Mouse (Mus musculus): Measurements from ENCODE around the gene Nlrp14. TPM values are rescaled to one million over a fixed set of nuclear protein-coding genes. Genes with fewer than 3 reads are reported as not detected.

Nlrp14 gene
- 10.1 and 13.2 TPM in 2 replicates for polyA plus RNA-seq (2012; rRNA removed)

GRCm38 (mm10) chr7:107166690-107167089, at the start of gene Nlrp14:
Gene Nlrp14 (plus strand): TSS chr7:107166990.

GRCm38 (mm10) chr7:107130983-107131382, 35.8 kb upstream of the Nlrp14 start, which contains the start of gene Olfr715:
Gene Olfr715 (minus strand): TSS chr7:107131083.

GRCm38 (mm10) chr7:107138027-107138426, 28.8 kb upstream of the Nlrp14 start, which contains the start of gene Olfr716:
Gene Olfr716 (plus strand): TSS chr7:107138327.

GRCm38 (mm10) chr7:107209204-107209860, 42.5 kb downstream of the Nlrp14 start, which contains the start of gene Rbmxl2:
Gene Rbmxl2 (plus strand): TSS chr7:107209445.

Other genes starting within 250 kb of the Nlrp14 start
- not detected in 2 replicates for gene Olfr709-ps1, start 234.8 kb upstream of the Nlrp14 start, polyA plus RNA-seq (2012; rRNA removed)
- not detected in 2 replicates for gene Olfr710, start 218.7 kb upstream of the Nlrp14 start, polyA plus RNA-seq (2012; rRNA removed)
- gene Olfr6, start 203.1 kb upstream of the Nlrp14 start, polyA plus RNA-seq (2012; rRNA removed) = not detected in 2 replicates
- gene Olfr711, start 191.5 kb upstream of the Nlrp14 start, polyA plus RNA-seq (2012; rRNA removed) = not detected in 2 replicates
- gene Olfr2, start 160.9 kb upstream of the Nlrp14 start, polyA plus RNA-seq (2012; rRNA removed) = not detected in 2 replicates
- not detected in 2 replicates for gene Olfr713, start 135.8 kb upstream of the Nlrp14 start, polyA plus RNA-seq (2012; rRNA removed)
- not detected in 2 replicates for gene Olfr714, start 96.0 kb upstream of the Nlrp14 start, polyA plus RNA-seq (2012; rRNA removed)
- not detected in 2 replicates for gene Olfr17, start 73.8 kb upstream of the Nlrp14 start, polyA plus RNA-seq (2012; rRNA removed)
- gene Olfr715b, start 56.6 kb upstream of the Nlrp14 start, polyA plus RNA-seq (2012; rRNA removed) = not detected in 2 replicates
- not detected in 2 replicates for gene Olfr715, start 35.9 kb upstream of the Nlrp14 start, polyA plus RNA-seq (2012; rRNA removed)
- not detected in 2 replicates for gene Olfr716, start 28.7 kb upstream of the Nlrp14 start, polyA plus RNA-seq (2012; rRNA removed)
- 0.47 and 1.9 TPM in 2 replicates for gene Rbmxl2, start 42.5 kb downstream of the Nlrp14 start, polyA plus RNA-seq (2012; rRNA removed)
- gene Syt9, start 203.7 kb downstream of the Nlrp14 start, polyA plus RNA-seq (2012; rRNA removed) = 0.62 and 1.0 TPM in 2 replicates